In genomic region chrX:62176011-62176410, GRCm38 (mm10) we compare ENCODE assay signal across 9 mouse cellular contexts.
"Had no signal": no experiment of that assay in that cellular context is flagged by ENCODE, and none has a peak within 500 bp of the region (broad histone marks: within the 10 kb centered on the region; RNA-seq: fewer than 3 reads in every experiment).

No protein-coding gene starts in this region.

- H3K27ac ChIP-seq: limb, embryonic 12.5 days; liver, embryonic 14.5 days; midbrain, embryonic 12.5 days; stomach, postnatal 0 days had no signal

- H3K9ac ChIP-seq: limb, embryonic 12.5 days; liver, embryonic 14.5 days; midbrain, embryonic 12.5 days had no signal

- H3K4me1 ChIP-seq: limb, embryonic 12.5 days; midbrain, embryonic 12.5 days had no signal

- H3K27me3 ChIP-seq: limb, embryonic 12.5 days; midbrain, embryonic 12.5 days had no signal

- DNase-seq: kidney, postnatal 25 days; layer of hippocampus, postnatal 36 days; lung, adult 18-20 months; thymus, postnatal 4 days had no signal

- ATAC-seq: midbrain, embryonic 16.5 days had no signal

- H3K4me2 ChIP-seq: limb, embryonic 12.5 days; midbrain, embryonic 12.5 days had no signal

- H3K36me3 ChIP-seq: limb, embryonic 12.5 days; midbrain, embryonic 12.5 days had no signal

- H3K9me3 ChIP-seq: limb, embryonic 12.5 days; midbrain, embryonic 12.5 days had no signal

- H3K4me3 ChIP-seq: limb, embryonic 12.5 days; midbrain, embryonic 12.5 days had no signal
